In the genomic region with DNA sequence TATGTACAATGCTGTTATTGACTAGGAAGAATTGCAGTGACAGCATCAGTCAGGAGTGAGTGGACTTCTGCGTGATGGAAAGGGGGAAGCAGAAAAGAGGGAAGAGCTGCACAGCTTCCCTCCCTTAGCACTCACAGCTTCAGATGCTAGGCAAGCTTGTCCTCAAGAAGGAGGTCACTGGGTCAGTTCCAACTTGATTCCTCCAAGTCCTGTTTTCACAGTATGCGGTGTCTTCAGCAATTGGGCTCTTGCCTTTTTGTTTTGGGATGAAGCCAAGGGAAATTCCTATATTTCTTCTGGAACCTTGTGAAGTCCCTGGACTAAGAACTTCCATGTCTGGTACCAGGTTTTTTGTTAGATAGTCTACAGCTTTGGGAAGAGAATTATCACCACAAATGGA, we compare ENCODE assay signal across 47 mouse cellular contexts. TPM values are rescaled to one million over a fixed set of nuclear protein-coding genes. Genes with fewer than 3 reads are reported as not detected.
"Had no signal": no experiment of that assay in that cellular context is flagged by ENCODE, and none has a peak within 500 bp of the region (broad histone marks: within the 10 kb centered on the region; RNA-seq: fewer than 3 reads in every experiment).

No protein-coding gene starts in this region.

- H3K27me3 ChIP-seq: limb, embryonic 12.5 days; limb, embryonic 13.5 days; limb, embryonic 15.5 days; liver, embryonic 12.5 days; liver, embryonic 13.5 days; liver, embryonic 15.5 days; lung, embryonic 15.5 days; megakaryocyte, embryonic 14.5 days; midbrain, embryonic 12.5 days; midbrain, embryonic 13.5 days; midbrain, embryonic 15.5 days; neural tube, embryonic 12.5 days had no signal

- H3K4me3 ChIP-seq: limb, embryonic 10.5 days; limb, embryonic 12.5 days; limb, embryonic 13.5 days; limb, embryonic 15.5 days; liver, embryonic 12.5 days; liver, embryonic 13.5 days; liver, embryonic 15.5 days; lung, embryonic 15.5 days; megakaryocyte, embryonic 14.5 days; midbrain, embryonic 10.5 days; midbrain, embryonic 12.5 days; midbrain, embryonic 13.5 days; midbrain, embryonic 15.5 days; myocyte; neural tube, embryonic 12.5 days had no signal

- H3K36me3 ChIP-seq: limb, embryonic 10.5 days; limb, embryonic 12.5 days; limb, embryonic 13.5 days; limb, embryonic 15.5 days; liver, embryonic 12.5 days; liver, embryonic 13.5 days; liver, embryonic 15.5 days; lung, embryonic 15.5 days; midbrain, embryonic 10.5 days; midbrain, embryonic 12.5 days; midbrain, embryonic 13.5 days; midbrain, embryonic 15.5 days; neural tube, embryonic 12.5 days had no signal

- ATAC-seq: liver, embryonic 12.5 days; liver, postnatal 0 days; lung, postnatal 0 days; midbrain, embryonic 13.5 days; midbrain, embryonic 15.5 days; midbrain, embryonic 16.5 days had no signal

- H3K27ac ChIP-seq: limb, embryonic 10.5 days; limb, embryonic 12.5 days; limb, embryonic 13.5 days; limb, embryonic 15.5 days; liver, embryonic 12.5 days; liver, embryonic 13.5 days; liver, embryonic 14.5 days; liver, embryonic 15.5 days; lung, embryonic 15.5 days; macrophage; midbrain, embryonic 10.5 days; midbrain, embryonic 12.5 days; midbrain, embryonic 13.5 days; midbrain, embryonic 15.5 days; neural tube, embryonic 12.5 days had no signal

- H3K9ac ChIP-seq: limb, embryonic 12.5 days; limb, embryonic 13.5 days; limb, embryonic 15.5 days; liver, embryonic 12.5 days; liver, embryonic 13.5 days; liver, embryonic 14.5 days; liver, embryonic 15.5 days; liver, postnatal 0 days; lung, embryonic 14.5 days; lung, embryonic 15.5 days; midbrain, embryonic 12.5 days; midbrain, embryonic 13.5 days; midbrain, embryonic 15.5 days; neural tube, embryonic 12.5 days had no signal

- DNase-seq: left cerebral cortex, postnatal 4 days; liver; liver, embryonic 13.5 days; liver, postnatal 0 days; lung, adult 18-20 months; lung, adult 2 months; lung, embryonic 14.5 days; lung, postnatal 10 days; lung, postnatal 14 days; lung, postnatal 36 days; lung, postnatal 4 days; midbrain, embryonic 14.5 days had no signal

- H3K4me2 ChIP-seq: limb, embryonic 12.5 days; limb, embryonic 13.5 days; limb, embryonic 15.5 days; liver, embryonic 11.5 days; liver, embryonic 12.5 days; liver, embryonic 13.5 days; liver, embryonic 15.5 days; lung, embryonic 14.5 days; lung, embryonic 15.5 days; midbrain, embryonic 11.5 days; midbrain, embryonic 12.5 days; midbrain, embryonic 13.5 days; midbrain, embryonic 15.5 days; neural tube, embryonic 12.5 days had no signal

- H3K9me3 ChIP-seq: limb, embryonic 10.5 days; limb, embryonic 12.5 days; limb, embryonic 13.5 days; limb, embryonic 15.5 days; liver, embryonic 15.5 days; lung, embryonic 15.5 days; midbrain, embryonic 10.5 days; midbrain, embryonic 12.5 days; midbrain, embryonic 13.5 days; midbrain, embryonic 15.5 days; neural tube, embryonic 12.5 days had no signal

- H3K4me1 ChIP-seq: limb, embryonic 10.5 days; limb, embryonic 12.5 days; limb, embryonic 13.5 days; limb, embryonic 15.5 days; liver, embryonic 12.5 days; liver, embryonic 13.5 days; liver, embryonic 15.5 days; lung, embryonic 15.5 days; megakaryocyte, embryonic 14.5 days; midbrain, embryonic 10.5 days; midbrain, embryonic 12.5 days; midbrain, embryonic 13.5 days; midbrain, embryonic 15.5 days; neural tube, embryonic 12.5 days had no signal

RNA-seq across cellular contexts. Expression of a gene that starts 4.6 kb away (rescaled TPM):
- total RNA-seq: left cerebral cortex, postnatal 14 days; left cerebral cortex, postnatal 25 days; left cerebral cortex, postnatal 36 days; left cerebral cortex, postnatal 4 days; liver, adult 2 months; megakaryocyte progenitor cell, adult 5-6 weeks; megakaryocyte, adult 5-6 weeks; megakaryocyte-erythroid progenitor cell, adult 5-6 weeks; midbrain, postnatal 0 days; monocyte, adult 5-6 weeks had no signal
- polyA plus RNA-seq: limb, embryonic 10.5 days; limb, embryonic 11.5 days; limb, embryonic 12.5 days; limb, embryonic 13.5 days; limb, embryonic 14.5 days; liver, adult 2 months; liver, embryonic 11.5 days; liver, embryonic 12.5 days; liver, embryonic 13.5 days; liver, embryonic 14.5 days; liver, embryonic 15.5 days; liver, embryonic 16.5 days; liver, postnatal 0 days; lung, adult 2 months; lung, embryonic 14.5 days; lung, embryonic 15.5 days; lung, embryonic 16.5 days; lung, postnatal 0 days; macrophage; midbrain, embryonic 10.5 days; midbrain, embryonic 12.5 days; midbrain, embryonic 13.5 days; midbrain, embryonic 14.5 days; midbrain, embryonic 15.5 days; midbrain, embryonic 16.5 days; midbrain, postnatal 0 days; myocyte; neural tube, embryonic 11.5 days; neural tube, embryonic 12.5 days had no signal

RNA-seq across cellular contexts. Expression of a gene that starts 15.8 kb away (rescaled TPM):
- total RNA-seq: left cerebral cortex, postnatal 10 days; left cerebral cortex, postnatal 14 days; left cerebral cortex, postnatal 25 days; left cerebral cortex, postnatal 36 days; left cerebral cortex, postnatal 4 days; liver, adult 2 months; megakaryocyte progenitor cell, adult 5-6 weeks; megakaryocyte, adult 5-6 weeks; megakaryocyte-erythroid progenitor cell, adult 5-6 weeks; midbrain, postnatal 0 days; monocyte, adult 5-6 weeks had no signal
- polyA plus RNA-seq: limb, embryonic 10.5 days; limb, embryonic 11.5 days; limb, embryonic 12.5 days; limb, embryonic 13.5 days; liver, adult 2 months; liver, embryonic 11.5 days; liver, embryonic 12.5 days; liver, embryonic 13.5 days; liver, embryonic 14.5 days; liver, embryonic 15.5 days; liver, embryonic 16.5 days; liver, postnatal 0 days; lung, adult 2 months; lung, embryonic 14.5 days; lung, embryonic 15.5 days; lung, embryonic 16.5 days; lung, postnatal 0 days; macrophage; midbrain, embryonic 10.5 days; midbrain, embryonic 11.5 days; midbrain, embryonic 12.5 days; midbrain, embryonic 13.5 days; midbrain, embryonic 14.5 days; midbrain, embryonic 15.5 days; midbrain, embryonic 16.5 days; midbrain, postnatal 0 days; myocyte; neural tube, embryonic 11.5 days; neural tube, embryonic 12.5 days had no signal
